9 mouse cellular contexts compared by ENCODE assay signal in genomic region chr17:74865694-74866564, GRCm38 (mm10).
DNase-seq lines count a peak whose midpoint lies in the region; ATAC-seq and TF ChIP-seq lines count a peak whose summit lies in the region.
"Had no signal": no experiment of that assay in that cellular context is flagged by ENCODE, and none has a peak within 500 bp of the region (broad histone marks: within the 10 kb centered on the region; RNA-seq: fewer than 3 reads in every experiment).

No protein-coding gene starts in this region.

- peak overlapping the region; percentile 32; the same call in 1 of the 2 replicates for H3K4me2 ChIP-seq in heart, postnatal 0 days (ENCODE audit: low read depth, low read length)
- H3K4me2 ChIP-seq in lung, embryonic 15.5 days: peak overlapping the region; percentile 23; the same call in 1 of the 2 replicates
- no peak overlapping the region for H3K4me2 ChIP-seq in intestine, embryonic 15.5 days (replicated peaks)
- H3K4me2 ChIP-seq in stomach, embryonic 16.5 days (ENCODE audit: low read depth, low read length): no peak overlapping the region

- ATAC-seq in heart, postnatal 0 days (ENCODE audit: insufficient read depth, low read depth): 0 out of 2 replicates have a peak, but pooled peaks have one; percentile 7
- no peak for ATAC-seq in lung, embryonic 15.5 days (ENCODE audit: borderline replicate concordance, extremely low read depth, low FRiP score, low TSS enrichment)
- no peak for ATAC-seq in intestine, embryonic 15.5 days
- ATAC-seq in stomach, embryonic 16.5 days (ENCODE audit: insufficient read depth, low FRiP score): no peak
- no peak for ATAC-seq in megakaryocyte, adult 5-6 weeks (ENCODE audit: poor library complexity, severe bottlenecking)
- ATAC-seq: activated CD4-positive, CD25-positive, alpha-beta regulatory T cell, adult 4 months had no signal

- H3K27ac ChIP-seq in heart, postnatal 0 days (ENCODE audit: low read depth): peak overlapping the region; percentile 90
- peak overlapping the region; percentile 77 for H3K27ac ChIP-seq in lung, embryonic 15.5 days
- peak overlapping the region; percentile 52; the same call in 1 of the 2 replicates for H3K27ac ChIP-seq in intestine, embryonic 15.5 days
- peak overlapping the region; percentile 47 for H3K27ac ChIP-seq in stomach, embryonic 16.5 days (ENCODE audit: low read length)

- no peaks in the 10 kb centered on the region for H3K9me3 ChIP-seq in heart, postnatal 0 days (replicated peaks; ENCODE audit: control insufficient read depth, low read length)
- no peaks in the 10 kb centered on the region for H3K9me3 ChIP-seq in lung, embryonic 15.5 days
- H3K9me3 ChIP-seq in intestine, embryonic 15.5 days: no peaks in the 10 kb centered on the region
- no peaks in the 10 kb centered on the region for H3K9me3 ChIP-seq in stomach, embryonic 16.5 days (replicated peaks; ENCODE audit: control insufficient read depth, low read length)

- peaks cover 51% of the 10 kb centered on the region for H3K4me1 ChIP-seq in heart, postnatal 0 days (ENCODE audit: control insufficient read depth, insufficient read depth)
- H3K4me1 ChIP-seq in lung, embryonic 15.5 days: peaks cover 53% of the 10 kb centered on the region
- peaks cover 24% of the 10 kb centered on the region for H3K4me1 ChIP-seq in intestine, embryonic 15.5 days (replicated peaks)
- H3K4me1 ChIP-seq in stomach, embryonic 16.5 days (ENCODE audit: control insufficient read depth, insufficient read depth, low read length): peaks cover 37% of the 10 kb centered on the region

- H3K9ac ChIP-seq in heart, postnatal 0 days (replicated peaks; ENCODE audit: low read depth, low read length): 0 out of 2 replicates have a peak overlapping the region, but pooled peaks have one; percentile 22
- no peak overlapping the region for H3K9ac ChIP-seq in lung, embryonic 15.5 days
- no peak overlapping the region for H3K9ac ChIP-seq in intestine, embryonic 15.5 days
- peak overlapping the region; percentile 29; the same call in 1 of the 2 replicates for H3K9ac ChIP-seq in stomach, embryonic 16.5 days (ENCODE audit: low read length)

- intact Hi-C loops in heart, postnatal 36 days (cut with DNase I): loop anchor here (5.0 kb wide), 1 partner anchor 54 kb away; no protein-coding TSS in a partner anchor

- H3K36me3 ChIP-seq in heart, postnatal 0 days (replicated peaks; ENCODE audit: control insufficient read depth, insufficient read depth, low read length): no peaks in the 10 kb centered on the region
- H3K36me3 ChIP-seq in lung, embryonic 15.5 days: no peaks in the 10 kb centered on the region
- H3K36me3 ChIP-seq in intestine, embryonic 15.5 days: no peaks in the 10 kb centered on the region
- no peaks in the 10 kb centered on the region for H3K36me3 ChIP-seq in stomach, embryonic 16.5 days (ENCODE audit: control insufficient read depth, insufficient read depth, low read length)

- 50% methylated on average over 16 of the region's 16 CpGs for WGBS in heart, postnatal 0 days
- WGBS in lung, embryonic 15.5 days: 66% methylated on average over 16 of the region's 16 CpGs
- 72% methylated on average over 16 of the region's 16 CpGs for WGBS in intestine, embryonic 15.5 days
- 71% methylated on average over 16 of the region's 16 CpGs for WGBS in stomach, embryonic 16.5 days

- DNase-seq in heart, postnatal 0 days (ENCODE audit: low spot score): peak; percentile 28
- DNase-seq in heart, postnatal 36 days: no peak
- DNase-seq in lung, postnatal 25 days (ENCODE audit: low spot score): no peak
- DNase-seq: thymus, postnatal 25 days had no signal

- H3K27me3 ChIP-seq in heart, postnatal 0 days (ENCODE audit: control insufficient read depth, insufficient read depth, low read length): no peaks in the 10 kb centered on the region
- no peaks in the 10 kb centered on the region for H3K27me3 ChIP-seq in lung, embryonic 15.5 days
- no peaks in the 10 kb centered on the region for H3K27me3 ChIP-seq in intestine, embryonic 15.5 days (replicated peaks)
- no peaks in the 10 kb centered on the region for H3K27me3 ChIP-seq in stomach, embryonic 16.5 days (ENCODE audit: control insufficient read depth, insufficient read depth, low read length)

- no peak overlapping the region for H3K4me3 ChIP-seq in heart, postnatal 0 days (ENCODE audit: low read depth, low read length)
- no peak overlapping the region for H3K4me3 ChIP-seq in lung, embryonic 15.5 days
- no peak overlapping the region for H3K4me3 ChIP-seq in intestine, embryonic 15.5 days (replicated peaks)
- no peak overlapping the region for H3K4me3 ChIP-seq in stomach, embryonic 16.5 days (replicated peaks; ENCODE audit: low read length)

- no peak for TF ChIP-seq EP300 in heart, postnatal 0 days (IDR thresholded peaks at IDR 0.05; ENCODE audit: low read depth)

- TF ChIP-seq CTCF in heart, postnatal 0 days (IDR thresholded peaks at IDR 0.05; ENCODE audit: low read depth): no peak

Comparison
In these comparisons a context has a peak if more than half of its experiments do, and no peak if none do; other contexts are left out.
1. H3K4me2 ChIP-seq: peak in heart, postnatal 0 days (single experiment) and lung, embryonic 15.5 days (single experiment); none in intestine, embryonic 15.5 days (single experiment) and stomach, embryonic 16.5 days (single experiment).
2. H3K9ac ChIP-seq: peak in heart, postnatal 0 days (single experiment) and stomach, embryonic 16.5 days (single experiment); none in lung, embryonic 15.5 days (single experiment) and intestine, embryonic 15.5 days (single experiment).
3. Peak in every context shown above with its lines, with median percentiles within 50 percentile points of each other: H3K27ac ChIP-seq.